Mouse (Mus musculus) cerebellum, adult 9-10 months (tissue): Measurements from ENCODE around the gene Dnhd1.

ENCODE experiments used
- DNase-seq: peaks from one replicate; pipeline ENCODE4 v3.0.0; 2022

Dnhd1 gene

GRCm38 (mm10) chr7:105650639-105651435 is at the start of gene Dnhd1:
Dnhd1 (plus strand) TSS chr7:105650827.
- DNase-seq, result peak; percentile 87

GRCm38 (mm10) chr7:105602860-105603623 is 47.6 kb upstream of the Dnhd1 start:
- DNase-seq, result peak; percentile 82

GRCm38 (mm10) chr7:105608467-105608866 is 42.2 kb upstream of the Dnhd1 start:
- DNase-seq, result no peak

- DNase-seq, result no peak
Observed at GRCm38 (mm10) chr7:105611767-105612166, 38.9 kb upstream of the Dnhd1 start.

- no peak for DNase-seq
Observed at GRCm38 (mm10) chr7:105614400-105614799, 36.2 kb upstream of the Dnhd1 start.

GRCm38 (mm10) chr7:105615720-105616119 is 34.9 kb upstream of the Dnhd1 start:
- DNase-seq, result no peak

GRCm38 (mm10) chr7:105616561-105616960 is 34.1 kb upstream of the Dnhd1 start:
- no peak for DNase-seq

- no peak for DNase-seq
Observed at GRCm38 (mm10) chr7:105617810-105618209, 32.8 kb upstream of the Dnhd1 start.

- no peak for DNase-seq
Observed at GRCm38 (mm10) chr7:105619701-105620100, 30.9 kb upstream of the Dnhd1 start.

- DNase-seq, result no peak
Observed at GRCm38 (mm10) chr7:105621053-105621452, 29.6 kb upstream of the Dnhd1 start.

GRCm38 (mm10) chr7:105621646-105622292 is 28.9 kb upstream of the Dnhd1 start:
- DNase-seq, result no peak

- DNase-seq, result peak; percentile 86
Observed at GRCm38 (mm10) chr7:105625397-105625796, 25.2 kb upstream of the Dnhd1 start.

- DNase-seq, result peak; percentile 56
Observed at GRCm38 (mm10) chr7:105628633-105629032, 22.0 kb upstream of the Dnhd1 start.

- DNase-seq, result peak; percentile 84
Observed at GRCm38 (mm10) chr7:105632551-105632972, 18.1 kb upstream of the Dnhd1 start.

- DNase-seq, result peak; percentile 92
Observed at GRCm38 (mm10) chr7:105633127-105633800, 17.4 kb upstream of the Dnhd1 start, which contains the start of gene Trim3. Trim3 (minus strand) TSS chr7:105633571.

GRCm38 (mm10) chr7:105633801-105634135 is 16.9 kb upstream of the Dnhd1 start:
- DNase-seq, result no peak

- DNase-seq, result peak; percentile 44
Observed at GRCm38 (mm10) chr7:105634272-105634920, 16.2 kb upstream of the Dnhd1 start.

- DNase-seq, result no peak
Observed at GRCm38 (mm10) chr7:105635726-105636125, 14.9 kb upstream of the Dnhd1 start.

- DNase-seq, result peak; percentile 52
Observed at GRCm38 (mm10) chr7:105638776-105639175, 11.9 kb upstream of the Dnhd1 start.

GRCm38 (mm10) chr7:105639304-105639703 is 11.3 kb upstream of the Dnhd1 start:
- DNase-seq, result peak; percentile 70

GRCm38 (mm10) chr7:105639756-105640155 is 10.9 kb upstream of the Dnhd1 start, which contains the start of gene Timm10b:
Timm10b (plus strand) TSS chr7:105640056.
- DNase-seq, result no peak

- peak; percentile 99 for DNase-seq
Observed at GRCm38 (mm10) chr7:105640233-105640893, 10.3 kb upstream of the Dnhd1 start, which contains the start of the genes Arfip2 and Gm45799. Arfip2 (minus strand) TSS chr7:105640416. Gm45799 (plus strand) TSS chr7:105640552.
